Mouse (Mus musculus): ENCODE measurements around the gene Gltpd2. TPM values are rescaled to one million over a fixed set of nuclear protein-coding genes. Genes with fewer than 3 reads are reported as not detected.
"Not testable (repeated sequence)": the region's sequence is repeated elsewhere in the genome, so short reads cannot be mapped to it uniquely, and the experiment has no call there.

The Gltpd2 gene
- total RNA-seq, 4 experiments from 2014 or later = not detected

DNA sequence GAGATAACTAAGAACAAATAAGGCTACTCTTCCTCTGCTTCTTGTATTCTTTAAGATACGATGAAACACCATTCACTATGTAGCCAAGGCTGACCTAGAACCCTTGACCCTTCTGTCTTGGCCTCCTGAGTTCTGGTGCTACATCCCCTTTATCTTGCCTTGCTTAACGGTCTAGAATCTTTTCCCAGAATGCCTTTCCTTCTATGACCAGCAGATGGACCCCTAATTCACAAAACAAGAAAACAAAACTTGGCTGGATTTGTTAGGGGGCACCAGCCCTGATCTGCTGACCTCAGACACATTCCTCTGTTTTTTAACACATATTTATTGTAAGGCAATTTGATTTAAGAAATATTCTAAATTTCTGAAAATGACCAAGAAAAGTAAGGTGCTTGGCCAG lies 2.6 kb upstream of the Gltpd2 start:
- peak; percentile 60 for DNase-seq (ENCODE audit: low spot score)

GRCm38 (mm10) chr11:70518436-70518835 lies 560 bp upstream of the Gltpd2 start:
- DNase-seq (ENCODE audit: low spot score) = no peak

DNA sequence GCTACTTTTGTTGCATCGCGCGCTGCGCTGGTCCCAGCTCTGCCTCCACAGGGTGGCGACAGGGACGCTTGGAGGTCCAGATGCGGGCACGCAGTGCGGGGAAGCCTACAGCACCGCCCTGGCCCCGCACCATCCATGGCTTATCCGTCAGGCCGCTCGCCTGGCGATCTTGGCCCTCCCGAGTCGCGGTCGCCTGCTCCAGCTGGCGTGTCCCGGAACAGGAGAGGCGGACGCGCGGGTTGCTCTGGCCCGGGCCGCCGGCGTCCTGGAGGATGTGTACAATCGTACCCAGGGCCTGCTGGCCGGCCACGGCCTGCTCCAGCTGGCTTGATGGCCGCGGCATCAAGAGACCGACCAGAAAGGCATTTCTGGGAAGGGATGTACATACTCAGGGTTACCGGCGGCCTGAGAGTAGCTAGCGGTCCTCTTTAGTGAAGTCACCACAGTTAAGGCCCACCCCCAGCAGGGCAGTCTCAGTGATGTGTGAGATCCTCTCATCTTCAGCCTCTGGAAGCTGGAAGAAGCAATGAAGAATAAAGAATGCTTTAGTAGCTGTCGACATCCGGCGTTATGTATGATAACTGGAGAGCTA lies 1.3 kb downstream of the Gltpd2 start:
- peak; percentile 33 for DNase-seq (ENCODE audit: low spot score)

DNA sequence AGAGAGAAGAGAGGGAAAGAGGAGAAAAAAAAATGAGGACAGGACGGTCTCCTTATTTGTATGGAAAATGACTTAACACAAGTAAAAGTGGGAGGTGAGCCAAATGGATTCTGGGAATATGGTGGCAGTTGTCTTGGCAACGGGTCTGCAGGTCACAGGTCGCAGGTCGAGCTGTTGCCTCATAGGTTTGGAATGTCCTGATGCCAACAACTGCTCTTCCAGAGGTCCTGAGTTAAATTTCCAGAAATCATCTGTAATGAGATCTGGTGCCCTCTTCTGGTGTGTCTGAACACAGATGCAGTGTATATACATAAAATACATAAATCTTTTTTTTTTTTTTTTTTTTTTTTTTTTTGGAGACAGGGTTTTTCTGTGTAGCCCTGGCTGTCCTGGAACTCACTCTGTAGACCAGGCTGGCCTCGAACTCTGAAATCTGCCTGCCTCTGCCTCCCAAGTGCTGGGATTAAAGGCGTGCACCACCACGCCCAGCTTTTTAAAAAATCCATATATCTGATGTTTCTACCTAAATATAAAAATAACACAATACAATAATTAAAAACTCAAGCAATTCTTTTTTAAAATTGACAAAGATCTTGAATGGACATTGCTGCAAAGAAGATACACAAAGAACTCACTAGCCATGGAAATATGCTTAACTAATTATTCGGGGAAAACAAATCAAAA lies 4.5 kb downstream of the Gltpd2 start:
- not testable (repeated sequence) for DNase-seq (ENCODE audit: low spot score)

DNA sequence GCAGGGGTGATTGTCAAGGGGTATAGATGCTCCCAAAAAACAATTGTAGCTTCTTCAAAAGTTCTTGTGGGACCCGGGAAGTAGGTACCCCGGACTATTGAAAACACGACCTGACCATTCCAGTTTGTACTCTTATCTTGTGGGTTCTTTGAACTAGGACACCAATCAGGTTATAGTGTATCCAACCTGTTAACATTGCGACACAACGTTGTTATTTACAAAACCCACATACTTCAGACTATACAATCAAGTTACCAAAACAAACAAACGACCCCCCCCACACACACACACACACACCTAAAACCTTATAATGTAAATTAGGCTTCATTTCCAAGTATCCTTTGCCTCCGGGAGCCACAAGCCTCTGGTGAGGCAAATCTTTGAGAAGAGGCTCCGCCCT lies 5.8 kb downstream of the Gltpd2 start:
- no peak for DNase-seq (ENCODE audit: low spot score)

DNA sequence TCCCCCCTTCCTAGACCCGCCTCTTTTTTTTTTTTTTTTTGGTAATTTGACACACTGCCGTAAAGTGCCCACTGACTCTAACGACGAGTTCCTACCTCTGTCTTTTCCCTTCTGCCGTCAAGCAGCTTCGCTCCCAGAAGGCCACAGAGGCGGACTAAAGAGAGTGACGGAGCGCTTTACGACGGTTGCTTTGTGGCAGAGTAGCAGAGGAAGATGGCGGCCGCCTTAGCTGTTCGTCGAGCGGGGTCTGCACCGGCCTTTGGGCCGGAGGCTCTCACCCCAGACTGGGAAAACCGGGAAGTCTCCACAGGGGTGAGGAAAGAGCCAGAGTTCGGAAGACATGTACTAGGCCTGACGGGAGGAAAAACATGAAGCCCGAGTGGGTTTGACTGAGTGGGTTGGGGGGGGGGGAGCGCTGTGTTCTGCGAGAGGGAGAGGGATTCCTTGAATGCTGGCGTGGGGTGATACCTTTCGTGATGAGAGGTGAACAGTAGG lies 6.2 kb downstream of the Gltpd2 start, which contains the start of gene Psmb6:
Gene Psmb6, plus strand, starts transcription at position 184 of the 495 bp plus-strand sequence.
- peak; percentile 95 for DNase-seq (ENCODE audit: low spot score)

- no peak for DNase-seq (ENCODE audit: low spot score)
These were observed 6.7 kb downstream of the Gltpd2 start for GRCm38 (mm10) chr11:70525726-70526125.

- DNase-seq (ENCODE audit: low spot score) = no peak
These were observed 7.2 kb downstream of the Gltpd2 start for GRCm38 (mm10) chr11:70526211-70526610.

GRCm38 (mm10) chr11:70528610-70529009 lies 9.6 kb downstream of the Gltpd2 start:
- DNase-seq (ENCODE audit: low spot score) = no peak

DNA sequence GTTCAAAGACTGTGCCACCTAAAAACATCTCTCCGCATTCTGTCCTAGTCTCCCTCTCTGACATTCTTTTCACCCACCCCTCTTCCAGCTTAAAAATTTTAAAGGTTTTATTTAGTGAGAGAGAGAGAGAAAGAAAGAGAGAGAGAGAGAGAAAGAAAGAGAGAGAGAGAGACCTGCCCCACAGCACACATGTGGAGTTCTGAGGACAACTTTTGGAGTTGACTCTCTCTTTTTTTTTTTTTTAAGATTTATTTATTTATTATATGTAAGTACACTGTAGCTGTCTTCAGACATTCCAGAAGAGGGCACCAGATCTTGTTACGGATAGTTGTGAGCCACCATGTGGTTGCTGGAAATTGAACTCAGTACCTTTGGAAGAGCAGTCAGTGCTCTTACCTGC lies 12.1 kb downstream of the Gltpd2 start:
- DNase-seq (ENCODE audit: low spot score) = not testable (repeated sequence)

GRCm38 (mm10) chr11:70532839-70533238 lies 13.8 kb downstream of the Gltpd2 start, which contains the start of gene Gm40193:
Gene Gm40193 (minus strand): TSS chr11:70532939.
- no peak for DNase-seq (ENCODE audit: low spot score)

DNA sequence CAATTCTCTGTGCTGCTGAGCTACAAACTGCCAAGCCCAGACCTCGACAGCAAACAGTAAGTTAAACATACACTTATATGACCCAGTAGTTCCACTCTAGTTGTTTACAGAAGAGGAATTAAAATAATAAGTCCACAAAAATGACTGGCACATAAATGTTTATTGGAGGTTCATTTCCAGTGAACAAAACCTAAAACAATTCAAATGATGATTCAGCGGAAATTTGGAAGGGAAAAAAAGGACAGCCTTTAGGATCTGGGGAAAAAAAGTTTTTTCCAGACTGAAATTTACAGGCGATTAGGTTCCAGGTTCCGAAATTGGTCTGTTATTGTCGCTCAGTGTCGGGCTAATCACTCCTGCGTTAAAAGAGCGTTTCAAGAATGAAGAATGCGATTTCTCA lies 20.4 kb downstream of the Gltpd2 start:
- DNase-seq (ENCODE audit: low spot score) = no peak

- DNase-seq (ENCODE audit: low spot score) = peak; percentile 83
These were observed 21.0 kb downstream of the Gltpd2 start, which contains the start of gene Pld2 for GRCm38 (mm10) chr11:70539877-70540587. Gene Pld2 (plus strand): TSS chr11:70540064.

DNA sequence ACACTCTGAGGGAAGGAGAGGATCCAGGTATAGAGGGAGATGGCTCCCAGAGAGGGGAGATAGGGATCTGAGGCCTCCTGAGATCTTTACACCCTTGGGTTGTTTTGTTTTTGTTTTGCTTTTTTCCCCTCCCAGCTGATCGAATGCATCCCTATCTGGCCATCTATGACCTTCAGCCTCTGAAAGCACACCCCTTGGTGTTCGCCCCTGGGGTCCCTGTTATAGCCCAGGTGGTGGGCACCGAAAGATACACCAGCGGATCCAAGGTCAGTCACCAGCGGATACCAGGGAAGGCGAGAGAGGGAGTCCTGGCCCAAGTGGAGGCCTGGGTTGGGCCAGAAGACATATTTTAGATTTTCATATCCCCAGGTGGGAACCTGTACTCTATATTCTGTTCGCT lies 21.9 kb downstream of the Gltpd2 start:
- no peak for DNase-seq (ENCODE audit: low spot score)

DNA sequence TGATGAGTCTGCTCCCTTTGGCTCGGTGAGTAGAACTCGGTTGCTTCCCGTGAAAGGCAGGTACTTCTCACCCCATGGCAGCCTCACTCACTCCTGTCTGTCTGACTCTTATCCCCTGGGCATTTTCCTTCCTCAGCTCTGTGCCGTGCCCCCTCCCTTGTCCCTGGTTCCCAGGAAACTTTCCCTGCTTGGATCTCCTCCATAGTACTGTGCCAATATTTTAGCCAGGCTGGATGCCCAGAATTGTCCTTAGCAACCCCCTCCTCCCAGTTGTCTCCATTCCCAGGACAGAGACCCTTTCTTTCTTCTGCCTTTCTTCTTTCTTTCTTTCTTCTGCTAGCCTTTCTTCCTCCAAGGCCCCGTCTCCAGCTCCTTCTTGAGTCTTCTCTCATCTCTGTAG lies 22.4 kb downstream of the Gltpd2 start:
- no peak for DNase-seq (ENCODE audit: low spot score)

- DNase-seq (ENCODE audit: low spot score) = no peak
These were observed 25.5 kb downstream of the Gltpd2 start for GRCm38 (mm10) chr11:70544496-70544895.

DNA sequence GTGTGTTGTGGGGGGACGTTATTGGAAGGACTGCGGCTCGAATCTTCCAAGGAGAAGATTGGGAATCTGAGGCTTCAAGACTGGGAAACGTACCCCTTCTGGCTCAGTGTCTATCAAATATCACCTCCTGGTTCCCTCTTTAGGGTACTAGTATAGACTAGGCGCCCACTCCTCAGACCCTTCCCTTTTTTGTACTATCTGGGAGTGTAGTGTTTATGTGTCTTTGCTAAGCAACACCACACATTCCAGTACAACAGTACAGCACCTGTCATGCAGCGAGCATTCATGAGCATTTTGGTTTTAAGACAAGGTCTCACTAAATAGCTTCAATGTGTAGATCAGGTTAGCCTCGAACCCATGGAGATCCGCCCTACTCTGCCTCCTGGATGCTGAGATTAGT lies 32.5 kb downstream of the Gltpd2 start:
- DNase-seq (ENCODE audit: low spot score) = no peak

DNA sequence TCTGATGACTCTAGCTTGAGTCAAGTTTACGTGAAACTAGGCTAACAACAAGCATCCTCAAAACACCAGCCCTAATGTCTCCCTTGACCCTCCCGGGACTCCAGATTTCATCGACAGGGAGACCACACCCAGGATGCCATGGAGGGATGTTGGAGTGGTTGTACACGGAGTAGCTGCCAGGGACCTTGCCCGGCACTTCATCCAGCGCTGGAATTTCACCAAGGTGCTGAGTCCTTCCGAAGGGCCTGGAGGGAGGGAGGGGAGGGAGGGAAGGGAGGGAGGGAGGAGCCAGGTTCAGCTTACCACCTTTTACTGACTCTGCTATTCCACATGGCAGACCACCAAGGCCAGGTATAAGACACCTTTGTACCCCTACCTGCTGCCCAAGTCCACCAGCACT lies 34.9 kb downstream of the Gltpd2 start:
- DNase-seq (ENCODE audit: low spot score) = no peak

DNA sequence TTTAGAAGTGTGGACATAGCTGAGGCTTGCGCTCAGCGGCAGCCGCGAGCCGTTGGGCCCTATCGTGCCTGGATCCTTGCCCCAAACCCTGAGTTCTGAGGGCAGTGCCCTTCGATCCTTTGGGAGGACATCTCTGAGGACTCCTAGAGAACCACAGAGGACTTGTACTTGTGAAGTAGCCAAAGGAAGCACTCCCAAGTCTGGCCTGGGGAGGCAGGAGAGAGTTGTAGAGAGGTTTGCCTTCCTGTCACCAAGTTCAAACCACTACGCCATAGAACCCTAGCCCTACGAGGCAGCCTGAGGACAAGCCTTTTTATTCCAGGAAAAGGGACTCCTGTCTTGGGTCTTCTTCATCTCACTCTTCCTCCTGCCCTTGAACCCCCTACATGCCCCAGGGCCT lies 38.5 kb downstream of the Gltpd2 start:
- DNase-seq (ENCODE audit: low spot score) = no peak

GRCm38 (mm10) chr11:70561937-70562286 lies 42.9 kb downstream of the Gltpd2 start:
- DNase-seq (ENCODE audit: low spot score) = no peak

DNA sequence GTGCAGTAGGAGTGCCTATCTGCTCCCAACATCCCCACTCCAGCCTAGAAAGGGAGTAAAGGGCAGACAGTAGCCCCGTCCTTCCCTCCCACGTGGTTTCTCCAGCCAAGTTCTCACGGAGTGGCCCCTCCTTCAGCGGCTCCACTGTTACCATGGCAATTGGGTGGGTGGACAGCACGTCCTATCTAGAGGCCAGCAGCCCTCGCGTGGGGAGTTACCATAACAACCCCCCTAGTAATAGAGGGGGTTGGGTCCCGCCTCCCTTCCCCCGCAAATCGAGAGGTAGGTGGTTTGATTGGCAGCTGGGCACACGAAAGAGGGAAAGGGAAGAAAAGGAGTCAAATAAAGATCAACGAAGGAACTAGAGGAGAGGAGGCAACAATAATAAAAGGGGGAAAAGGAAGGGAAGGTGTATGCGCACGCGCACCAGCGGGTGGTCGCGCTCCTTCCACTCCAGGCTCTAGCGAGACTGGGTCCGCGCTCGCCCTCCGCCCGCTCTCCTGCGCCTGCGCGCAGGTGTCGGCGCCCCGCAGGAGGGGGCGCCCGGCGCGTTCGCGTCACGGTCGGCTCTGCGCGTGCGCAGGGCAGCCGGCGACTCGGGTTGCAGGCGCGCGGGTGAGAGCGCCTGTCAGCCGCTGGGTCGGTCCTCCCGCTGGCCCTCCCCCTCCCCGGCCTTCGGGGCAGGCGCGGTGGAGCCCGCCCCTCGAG lies 43.4 kb downstream of the Gltpd2 start, which contains the start of gene Mink1:
Gene Mink1, plus strand, starts transcription at position 595 of the 708 bp plus-strand sequence.
- DNase-seq (ENCODE audit: low spot score) = peak; percentile 86

- DNase-seq (ENCODE audit: low spot score) = no peak
These were observed 44.0 kb downstream of the Gltpd2 start for GRCm38 (mm10) chr11:70562995-70563469.
